Mouse (Mus musculus) liver, embryonic 14.5 days (tissue): ENCODE measurements at regions not wholly inside any gene's neighbourhood (a gene's known extent, or its start where the extent isn't known, plus 50 kb on each side); places are given as distances from the start of the nearest gene placed in this dataset.
"Not testable (repeated sequence)": the region's sequence is repeated elsewhere in the genome, so short reads cannot be mapped to it uniquely, and the experiment has no call there.

Experiments
- ATAC-seq: fragments of 200-750 bp; cut with Nextera tagmentation; 2 replicates; pipeline ENCODE4 v1.8.0; 2017; ENCODE audit warnings: moderate number of reproducible peaks, mild to moderate bottlenecking, moderate library complexity; ENCODE audit not compliant: insufficient read depth
- DNase-seq, 3 experiments: peaks; one replicate each; pipeline ENCODE4 v3.0.0-alpha.2; 2012 to 2013; ENCODE audit warnings: low read depth in 3 of 3, low spot score in 3 of 3
- H3K27ac ChIP-seq: fragments of 300-500 bp; sonication (generic); 2 replicates; pipeline ENCODE4 v1.5.1; 2014; ENCODE audit warnings: moderate library complexity, mild to moderate bottlenecking, control low read depth, inconsistent platforms
- H3K27me3 ChIP-seq: fragments of 300-500 bp; sonication (generic); 2 replicates; pipeline ENCODE4 v1.6.1; 2014; ENCODE audit warnings: mild to moderate bottlenecking, low read length, moderate library complexity; ENCODE audit not compliant: control insufficient read depth, insufficient read depth
- H3K36me3 ChIP-seq: fragments of 300-500 bp; sonication (generic); replicated peaks from 2 replicates; pipeline ENCODE4 v1.6.1; 2014; ENCODE audit warnings: low read depth; ENCODE audit not compliant: control insufficient read depth, insufficient read depth
- H3K4me1 ChIP-seq, 2 experiments: fragments of 200-500 bp in 1 of 2; fragments of 300-500 bp in 1 of 2; sonication (generic) in 1 of 2; replicated peaks; 2 replicates each; pipeline ENCODE4 v1.6.1; 2012 to 2014; ENCODE audit warnings: antibody characterized with exemption in 1 of 2, inconsistent platforms in 1 of 2, low read length in 1 of 2; ENCODE audit not compliant: control insufficient read depth in 2 of 2, insufficient read depth in 2 of 2
- H3K4me2 ChIP-seq: fragments of 300-500 bp; sonication (generic); 2 replicates; pipeline ENCODE4 v1.6.1; 2014; ENCODE audit warnings: low read depth, mild to moderate bottlenecking, control low read depth, moderate library complexity
- H3K4me3 ChIP-seq, 2 experiments: fragments of 200-500 bp in 1 of 2; fragments of 300-500 bp in 1 of 2; sonication (generic) in 1 of 2; 2 replicates each; pipeline ENCODE4 v1.5.1; 2012 to 2014; ENCODE audit warnings: low read depth in 2 of 2, low read length in 2 of 2, mild to moderate bottlenecking in 2 of 2, control low read depth in 1 of 2, inconsistent platforms in 1 of 2, moderate library complexity in 1 of 2; ENCODE audit not compliant: insufficient read depth in 1 of 2
- H3K9ac ChIP-seq: fragments of 300-500 bp; sonication (generic); replicated peaks from 2 replicates; pipeline ENCODE4 v1.6.1; 2014; ENCODE audit warnings: mild to moderate bottlenecking, control low read depth, moderate library complexity
- H3K9me3 ChIP-seq: fragments of 300-500 bp; sonication (generic); 2 replicates; pipeline ENCODE4 v1.6.1; 2016; ENCODE audit warnings: low read length, mixed read lengths; ENCODE audit not compliant: control insufficient read depth
- CTCF ChIP-seq: IDR thresholded peaks from 2 replicates; pipeline ENCODE4 v1.5.1; 2016; ENCODE audit warnings: antibody characterized with exemption, low read depth, control low read depth
- EP300 ChIP-seq: IDR thresholded peaks from 2 replicates; pipeline ENCODE4 v1.6.1; 2016; ENCODE audit warnings: antibody characterized with exemption, low read depth
- WGBS: fragments of 180-500 bp; shearing (Covaris S2); extraction: QIAGEN DNeasy Blood & Tissue Kit; methylation state at CpG from one replicate; pipeline ENCODE4 v1.1.7; 2014; ENCODE audit not compliant: insufficient replicate concordance; 5-methylcytosine and 5-hydroxymethylcytosine counted together

GRCm38 (mm10) chr17:27271756-27272155 is 67.5 kb upstream of the Lemd2 start:
- 72% methylated on average over 12 of the region's 12 CpGs for WGBS

GRCm38 (mm10) chr17:27270776-27271175 is 66.5 kb upstream of the Lemd2 start:
- H3K4me2 ChIP-seq, H3K4me1 ChIP-seq, DNase-seq, H3K27ac ChIP-seq, H3K9me3 ChIP-seq, H3K27me3 ChIP-seq, H3K9ac ChIP-seq, H3K4me3 ChIP-seq, H3K36me3 ChIP-seq, ATAC-seq: not testable (repeated sequence)
- WGBS, result 78% methylated on average over 7 of the region's 8 CpGs

More at GRCm38 (mm10) chr17:27271756-27272155, 67.5 kb upstream of the Lemd2 start:
- H3K4me1 ChIP-seq, H3K4me3 ChIP-seq, H3K9ac ChIP-seq, ATAC-seq, H3K9me3 ChIP-seq, H3K27ac ChIP-seq, H3K4me2 ChIP-seq, H3K27me3 ChIP-seq, H3K36me3 ChIP-seq, DNase-seq: not testable (repeated sequence)

- not testable (repeated sequence) for H3K9me3 ChIP-seq, H3K27me3 ChIP-seq, H3K9ac ChIP-seq, H3K4me2 ChIP-seq, H3K36me3 ChIP-seq, H3K27ac ChIP-seq, H3K4me3 ChIP-seq, ATAC-seq, DNase-seq, H3K4me1 ChIP-seq
- WGBS, result 84% methylated on average over 6 of the region's 9 CpGs
Measured at GRCm38 (mm10) chr17:27264607-27265006, 60.3 kb upstream of the Lemd2 start.

GRCm38 (mm10) chr17:27262607-27263006 is 58.3 kb upstream of the Lemd2 start:
- no peak for ATAC-seq
- H3K4me3 ChIP-seq, result no peak overlapping the region
- no peak overlapping the region for H3K4me2 ChIP-seq
- WGBS, result 45% methylated on average over 4 of the region's 4 CpGs
- H3K36me3 ChIP-seq, result no peaks in the 10 kb centered on the region
- H3K27ac ChIP-seq, result no peak overlapping the region
- H3K9ac ChIP-seq, result no peak overlapping the region
- no peaks in the 10 kb centered on the region for H3K4me1 ChIP-seq
- DNase-seq, result no peak
- TF ChIP-seq EP300 (no peak), CTCF (no peak)
- no peaks in the 10 kb centered on the region for H3K27me3 ChIP-seq
- no peaks in the 10 kb centered on the region for H3K9me3 ChIP-seq

- TF ChIP-seq EP300 (no peak), CTCF (no peak)
- WGBS, result 77% methylated on average over 9 of the region's 9 CpGs
- DNase-seq, result no peak
Measured at GRCm38 (mm10) chr17:27261981-27262380, 57.7 kb upstream of the Lemd2 start.

GRCm38 (mm10) chr17:27261251-27261650 is 57.0 kb upstream of the Lemd2 start:
- Histone ChIP-seq H3K4me3 (no peak overlapping the region), H3K27me3 (no peaks in the 10 kb centered on the region), H3K9ac (no peak overlapping the region), H3K9me3 (no peaks in the 10 kb centered on the region), H3K36me3 (no peaks in the 10 kb centered on the region), H3K27ac (no peak overlapping the region), H3K4me2 (no peak overlapping the region), H3K4me1 (no peaks in the 10 kb centered on the region)
- no peak for DNase-seq
- TF ChIP-seq CTCF (no peak), EP300 (no peak)
- ATAC-seq, result no peak
- 39% methylated on average over 2 of the region's 2 CpGs for WGBS

More at GRCm38 (mm10) chr17:27261981-27262380, 57.7 kb upstream of the Lemd2 start:
- no peak overlapping the region for H3K4me2 ChIP-seq
- no peaks in the 10 kb centered on the region for H3K27me3 ChIP-seq
- no peaks in the 10 kb centered on the region for H3K9me3 ChIP-seq
- H3K9ac ChIP-seq, result no peak overlapping the region
- no peak overlapping the region for H3K4me3 ChIP-seq
- no peak for ATAC-seq
- no peaks in the 10 kb centered on the region for H3K36me3 ChIP-seq
- H3K4me1 ChIP-seq, result no peaks in the 10 kb centered on the region
- no peak overlapping the region for H3K27ac ChIP-seq
